Mouse (Mus musculus) brown adipose tissue, adult 24 weeks (tissue): ENCODE results near the gene Castor1. TPM values are rescaled to one million over a fixed set of nuclear protein-coding genes. Genes with fewer than 3 reads are reported as not detected.

Experiments
- polyA plus RNA-seq: library from polyadenylated mRNA; stranded (reverse); fragments of >200 nt; gene quantifications from 2 replicates; pipeline ENCODE4 v1.2.4, GENCODE M21; 2012; ENCODE audit not compliant: missing spikeins, insufficient read depth, insufficient read length

Castor1 gene
- polyA plus RNA-seq, 1 experiment = 2.4 TPM

Other genes starting within 250 kb of the Castor1 start
- not detected in 2 replicates for gene 4930556J24Rik, start 241.4 kb upstream of the Castor1 start, polyA plus RNA-seq
- not detected in 2 replicates for gene Gal3st1, start 234.6 kb upstream of the Castor1 start, polyA plus RNA-seq
- gene Sec14l4, start 186.8 kb upstream of the Castor1 start, polyA plus RNA-seq = 7.4 and 17.2 TPM in 2 replicates
- not detected in 2 replicates for gene Sec14l3, start 153.4 kb upstream of the Castor1 start, polyA plus RNA-seq
- gene Mtfp1, start 122.8 kb upstream of the Castor1 start, polyA plus RNA-seq = 54.3 and 54.8 TPM in 2 replicates
- gene Sec14l2, start 94.8 kb upstream of the Castor1 start, polyA plus RNA-seq = 0.63 TPM in 1 of 2 replicates, not detected in the other
- gene Rnf215, start 83.0 kb upstream of the Castor1 start, polyA plus RNA-seq = 5.9 and 8.4 TPM in 2 replicates
- 1.7 and 2.1 TPM in 2 replicates for gene Ccdc157, start 57.9 kb upstream of the Castor1 start, polyA plus RNA-seq
- 7.3 and 13.4 TPM in 2 replicates for gene Sf3a1, start 57.9 kb upstream of the Castor1 start, polyA plus RNA-seq
- 2.4 and 2.9 TPM in 2 replicates for gene Tbc1d10a, start 31.4 kb upstream of the Castor1 start, polyA plus RNA-seq
- gene Osm, start 18.2 kb downstream of the Castor1 start, polyA plus RNA-seq = not detected in 2 replicates
- gene Lif, start 39.3 kb downstream of the Castor1 start, polyA plus RNA-seq = 0.36 TPM in 1 of 2 replicates, not detected in the other
- gene Hormad2, start 222.9 kb downstream of the Castor1 start, polyA plus RNA-seq = not detected in 2 replicates